18 mouse cellular contexts compared by ENCODE assay signal in the genomic region with DNA sequence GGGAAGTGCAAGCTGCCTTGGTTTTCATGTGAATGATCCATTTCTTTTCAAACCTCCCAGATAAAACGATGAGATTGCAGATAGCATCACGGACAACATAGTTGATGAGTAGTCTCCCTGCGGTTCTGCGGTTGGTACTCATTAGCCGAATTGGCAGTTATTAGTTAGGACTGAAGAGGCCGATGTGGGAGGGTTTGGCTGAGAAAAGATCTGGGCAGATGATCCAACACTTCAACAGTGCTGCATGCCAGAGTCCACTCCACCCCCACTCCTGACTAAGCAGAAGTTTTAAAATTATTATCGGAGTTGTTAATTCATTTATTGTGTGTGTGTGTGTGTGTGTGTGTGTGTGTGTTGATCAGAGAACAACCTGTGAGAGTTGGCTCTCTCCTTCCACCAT. TPM values are rescaled to one million over a fixed set of nuclear protein-coding genes. Genes with fewer than 3 reads are reported as not detected.
DNase-seq lines count a peak whose midpoint lies in the region; TF ChIP-seq lines count a peak whose summit lies in the region.
"Had no signal": no experiment of that assay in that cellular context is flagged by ENCODE, and none has a peak within 500 bp of the region (broad histone marks: within the 10 kb centered on the region; RNA-seq: fewer than 3 reads in every experiment).

No protein-coding gene starts in this region.

- H3K4me3 ChIP-seq in heart, embryonic 10.5 days = no peak overlapping the region
- no peak overlapping the region for H3K4me3 ChIP-seq in lung, adult 2 months (replicated peaks; ENCODE audit: extremely low read depth, low read depth, low read length)
- H3K4me3 ChIP-seq: forebrain, embryonic 10.5 days; hindbrain, embryonic 13.5 days; limb, embryonic 12.5 days; liver, embryonic 15.5 days had no signal

- DNase-seq in heart, adult 11 months = peak; percentile 84
- DNase-seq in heart, embryonic 10.5 days (ENCODE audit: low spot score) = no peak
- DNase-seq in lung, postnatal 36 days = peak; percentile 13
- DNase-seq in lung, adult 2 months = no peak
- DNase-seq in kidney, postnatal 14 days = peak; percentile 54
- DNase-seq in layer of hippocampus, adult 9-11 months = peak; percentile 79
- DNase-seq in spleen, adult 12 weeks (ENCODE audit: low spot score) = no peak
- DNase-seq in spleen, postnatal 14 days (ENCODE audit: low spot score in 2 of 2) = no peak
- DNase-seq: cerebellum, adult 9-10 months; lung, postnatal 14 days; right cerebral cortex, postnatal 14 days; thymus, postnatal 36 days had no signal

- no peaks in the 10 kb centered on the region for H3K27me3 ChIP-seq in heart, embryonic 10.5 days (ENCODE audit: insufficient read depth, poor library complexity, severe bottlenecking)
- H3K27me3 ChIP-seq: hindbrain, embryonic 13.5 days; limb, embryonic 12.5 days; liver, embryonic 15.5 days had no signal

- no peak overlapping the region for H3K27ac ChIP-seq in heart, embryonic 10.5 days
- H3K27ac ChIP-seq: forebrain, embryonic 10.5 days; hindbrain, embryonic 13.5 days; limb, embryonic 12.5 days; liver, embryonic 15.5 days had no signal

- 83% methylated on average over 7 of the region's 7 CpGs for WGBS in heart, embryonic 10.5 days
- WGBS in lung, adult 2 months = 76% methylated on average over 7 of the region's 7 CpGs

- H3K4me1 ChIP-seq in heart, embryonic 10.5 days = no peaks in the 10 kb centered on the region
- H3K4me1 ChIP-seq in lung, adult 2 months (ENCODE audit: control insufficient read depth, insufficient read depth, low read length) = no peaks in the 10 kb centered on the region
- H3K4me1 ChIP-seq: forebrain, embryonic 10.5 days; limb, embryonic 12.5 days had no signal

- no peak for TF ChIP-seq POLR2A in lung, adult 2 months (IDR thresholded peaks at IDR 0.05; ENCODE audit: borderline replicate concordance, extremely low read depth, low read depth, low read length)

- H3K36me3 ChIP-seq in heart, embryonic 10.5 days = no peaks in the 10 kb centered on the region
- H3K36me3 ChIP-seq: forebrain, embryonic 10.5 days; hindbrain, embryonic 13.5 days; limb, embryonic 12.5 days; liver, embryonic 15.5 days had no signal

- TF ChIP-seq CTCF in lung, adult 2 months (IDR thresholded peaks at IDR 0.05; ENCODE audit: insufficient read depth, low read length) = no peak

- H3K9me3 ChIP-seq in heart, embryonic 10.5 days = no peaks in the 10 kb centered on the region
- H3K9me3 ChIP-seq: forebrain, embryonic 10.5 days; hindbrain, embryonic 13.5 days; limb, embryonic 12.5 days; liver, embryonic 15.5 days had no signal

RNA-seq across cellular contexts. Expression of a gene that starts 34.7 kb away (rescaled TPM):
- polyA plus RNA-seq in heart, embryonic 10.5 days (2016; fragmentation: Nextera tagmentation; extraction: Ambion mirVana) = 0.25 and 0.44 TPM in 2 replicates
- polyA plus RNA-seq in lung, adult 2 months (2012; rRNA removed) = 1.3 and 2.4 TPM in 2 replicates
- polyA plus RNA-seq: forebrain, embryonic 10.5 days; frontal cortex, adult 2 months; hindbrain, embryonic 13.5 days; liver, embryonic 15.5 days; neural tube, embryonic 11.5 days had no signal

Comparison
In these comparisons a context has a peak if more than half of its experiments do, and no peak if none do; other contexts are left out.
1. DNase-seq: peak in heart, adult 11 months (single experiment), lung, postnatal 36 days (single experiment), kidney, postnatal 14 days (single experiment) and layer of hippocampus, adult 9-11 months (single experiment); none in heart, embryonic 10.5 days (single experiment), lung, adult 2 months (single experiment), spleen, adult 12 weeks (single experiment) and spleen, postnatal 14 days (0 of 2).